Mouse (Mus musculus) megakaryocyte, embryonic 14.5 days (primary cell): ENCODE data around the gene Dennd1b.

Experiments used
- FLI1 ChIP-seq: IDR thresholded peaks from 2 replicates; pipeline ENCODE4 v1.6.1; 2012; ENCODE audit warnings: low read length, inconsistent platforms, mixed read lengths
- GATA1 ChIP-seq: IDR thresholded peaks from 3 replicates; pipeline ENCODE4 v1.6.1; 2012; ENCODE audit warnings: mixed read lengths, low read length, inconsistent platforms, borderline replicate concordance

- no peak for TF ChIP-seq GATA1
- TF ChIP-seq FLI1 = no peak
Observed at GRCm38 (mm10) chr1:139032411-139032810, 69.2 kb downstream of the Dennd1b start.
